Mouse (Mus musculus) forebrain, embryonic 14.5 days (tissue): Measurements from ENCODE around the gene Nek3. TPM values are rescaled to one million over a fixed set of nuclear protein-coding genes. Genes with fewer than 3 reads are reported as not detected.

Experiments used
- ATAC-seq: fragments of 200-750 bp; cut with Nextera tagmentation; 2 replicates; pipeline ENCODE4 v1.8.0; 2017; ENCODE audit warnings: mild to moderate bottlenecking, moderate library complexity
- DNase-seq: peaks from one replicate; pipeline ENCODE4 v3.0.0-alpha.2; 2015; ENCODE audit warnings: low spot score
- H3K27ac ChIP-seq: fragments of 300-500 bp; sonication (generic); 2 replicates; pipeline ENCODE4 v1.5.1; 2014; ENCODE audit warnings: low read depth, mild to moderate bottlenecking, control low read depth, low read length, moderate library complexity
- H3K27me3 ChIP-seq: fragments of 300-500 bp; sonication (generic); replicated peaks from 2 replicates; pipeline ENCODE4 v1.6.1; 2014; ENCODE audit warnings: low read length, control low read depth, mixed read lengths; ENCODE audit not compliant: control insufficient read depth, insufficient read depth
- H3K36me3 ChIP-seq: fragments of 300-500 bp; sonication (generic); 2 replicates; pipeline ENCODE4 v1.6.1; 2014; ENCODE audit warnings: low read length, control low read depth; ENCODE audit not compliant: control insufficient read depth, insufficient read depth
- H3K4me1 ChIP-seq: fragments of 300-500 bp; sonication (generic); 2 replicates; pipeline ENCODE4 v1.6.1; 2014; ENCODE audit warnings: antibody characterized with exemption, low read length, control low read depth; ENCODE audit not compliant: control insufficient read depth, insufficient read depth
- H3K4me2 ChIP-seq: fragments of 300-500 bp; sonication (generic); 2 replicates; pipeline ENCODE4 v1.6.1; 2014; ENCODE audit warnings: mild to moderate bottlenecking, control low read depth, low read length
- H3K4me3 ChIP-seq: fragments of 300-500 bp; sonication (generic); 2 replicates; pipeline ENCODE4 v1.5.1; 2014; ENCODE audit warnings: low read depth, low read length, control low read depth
- H3K9ac ChIP-seq: fragments of 300-500 bp; sonication (generic); 2 replicates; pipeline ENCODE4 v1.6.1; 2014; ENCODE audit warnings: mild to moderate bottlenecking, low read length, control low read depth, moderate library complexity
- H3K9me3 ChIP-seq: fragments of 300-500 bp; sonication (generic); replicated peaks from 2 replicates; pipeline ENCODE4 v1.6.1; 2016; ENCODE audit warnings: low read length, control low read depth, mixed read lengths; ENCODE audit not compliant: control insufficient read depth
- WGBS: fragments of 180-500 bp; shearing (Covaris S2); extraction: QIAGEN DNeasy Blood & Tissue Kit; methylation state at CpG from one replicate; pipeline ENCODE4 v1.1.7; 2014; 5-methylcytosine and 5-hydroxymethylcytosine counted together
- polyA plus RNA-seq: library from polyadenylated mRNA; unstranded; fragments of >200 nt; fragmentation: Nextera tagmentation; extraction: Ambion mirVana; gene quantifications from 2 replicates; pipeline ENCODE4 v1.2.1, GENCODE M21; 2014

Gene Nek3
- polyA plus RNA-seq, 1 experiment from 2014 or later: 7.9 TPM

- peak; percentile 97 for DNase-seq
- WGBS: 2% methylated on average over 63 of the region's 63 CpGs
Measured at GRCm38 (mm10) chr8:22185431-22186397, 19.5 kb upstream of the Nek3 start, which contains the start of gene Ckap2. Ckap2 (minus strand) TSS chr8:22185819.

GRCm38 (mm10) chr8:22184884-22185283, 18.6 kb upstream of the Nek3 start:
- Histone ChIP-seq H3K27ac (no peak overlapping the region), H3K9me3 (no peaks in the 10 kb centered on the region), H3K27me3 (no peaks in the 10 kb centered on the region), H3K4me3 (peak overlapping the region; percentile 73), H3K4me1 (peaks cover 6% of the 10 kb centered on the region; the same call in 1 of the 2 replicates), H3K4me2 (peak overlapping the region; percentile 61), H3K9ac (peak overlapping the region; percentile 68; the same call in 1 of the 2 replicates), H3K36me3 (no peaks in the 10 kb centered on the region)
- ATAC-seq (peak; percentile 62), DNase-seq (peak; percentile 62)
- 1% methylated on average over 3 of the region's 3 CpGs for whole genome bisulfite sequencing

More at GRCm38 (mm10) chr8:22185431-22186397, 19.5 kb upstream of the Nek3 start, which contains the start of gene Ckap2:
- no peaks in the 10 kb centered on the region for H3K27me3 ChIP-seq
- peak within 1 kb of the TSS; percentile 73 for H3K4me3 ChIP-seq
- H3K36me3 ChIP-seq: no peaks in the 10 kb centered on the region
- peak within 1 kb of the TSS; percentile 68 for H3K9ac ChIP-seq
- H3K27ac ChIP-seq: peak within 1 kb of the TSS; percentile 89
- peak within 1 kb of the TSS; percentile 61 for H3K4me2 ChIP-seq
- H3K4me1 ChIP-seq: peaks cover 6% of the 10 kb centered on the region; the same call in 1 of the 2 replicates
- ATAC-seq: peak; percentile 98
- no peaks in the 10 kb centered on the region for H3K9me3 ChIP-seq

- peaks cover 47% of the 10 kb centered on the region for H3K36me3 ChIP-seq
- ATAC-seq (no peak), DNase-seq (no peak)
- no peaks in the 10 kb centered on the region for H3K4me1 ChIP-seq
- no peak overlapping the region for H3K4me2 ChIP-seq
- no peaks in the 10 kb centered on the region for H3K9me3 ChIP-seq
- H3K27ac ChIP-seq: no peak overlapping the region
- WGBS: 98% methylated on average over 7 of the region's 7 CpGs
- no peak overlapping the region for H3K4me3 ChIP-seq
- no peak overlapping the region for H3K9ac ChIP-seq
- H3K27me3 ChIP-seq: no peaks in the 10 kb centered on the region
Measured at GRCm38 (mm10) chr8:22175966-22176365, 9.7 kb upstream of the Nek3 start.

- DNase-seq (no peak), ATAC-seq (no peak)
- WGBS: 88% methylated on average over 5 of the region's 5 CpGs
- H3K4me3 ChIP-seq: no peak overlapping the region
- H3K36me3 ChIP-seq: peaks cover 35% of the 10 kb centered on the region
- no peaks in the 10 kb centered on the region for H3K9me3 ChIP-seq
- no peaks in the 10 kb centered on the region for H3K4me1 ChIP-seq
- no peak overlapping the region for H3K9ac ChIP-seq
- no peak overlapping the region for H3K27ac ChIP-seq
- no peak overlapping the region for H3K4me2 ChIP-seq
- no peaks in the 10 kb centered on the region for H3K27me3 ChIP-seq
Measured at GRCm38 (mm10) chr8:22169167-22169566, 2.9 kb upstream of the Nek3 start.

- no peaks in the 10 kb centered on the region for H3K9me3 ChIP-seq
- H3K4me1 ChIP-seq: no peaks in the 10 kb centered on the region
- 54% methylated on average over 10 of the region's 10 CpGs for WGBS
- H3K27ac ChIP-seq: peak overlapping the region; percentile 72; the same call in 1 of the 2 replicates
- peak overlapping the region; percentile 62 for H3K9ac ChIP-seq
- ATAC-seq: peak; percentile 56
- H3K36me3 ChIP-seq: peaks cover 22% of the 10 kb centered on the region
- H3K27me3 ChIP-seq: no peaks in the 10 kb centered on the region
- no peak for DNase-seq
- peak overlapping the region; percentile 44 for H3K4me3 ChIP-seq
- peak overlapping the region; percentile 47 for H3K4me2 ChIP-seq
Measured at GRCm38 (mm10) chr8:22165251-22166079, 770 bp downstream of the Nek3 start.

- 96% methylated on average over 10 of the region's 10 CpGs for WGBS
- no peak overlapping the region for H3K4me2 ChIP-seq
- H3K27me3 ChIP-seq: no peaks in the 10 kb centered on the region
- H3K27ac ChIP-seq: no peak overlapping the region
- DNase-seq (no peak), ATAC-seq (no peak)
- H3K4me3 ChIP-seq: no peak overlapping the region
- peaks cover 25% of the 10 kb centered on the region for H3K36me3 ChIP-seq
- H3K9ac ChIP-seq: no peak overlapping the region
- H3K9me3 ChIP-seq: no peaks in the 10 kb centered on the region
- no peaks in the 10 kb centered on the region for H3K4me1 ChIP-seq
Measured at GRCm38 (mm10) chr8:22164431-22164830, 1.8 kb downstream of the Nek3 start.

- Histone ChIP-seq H3K27me3 (no peaks in the 10 kb centered on the region), H3K4me1 (no peaks in the 10 kb centered on the region), H3K4me3 (no peak overlapping the region), H3K36me3 (peaks cover 13% of the 10 kb centered on the region; the same call in 1 of the 2 replicates), H3K9me3 (no peaks in the 10 kb centered on the region), H3K4me2 (no peak overlapping the region), H3K27ac (no peak overlapping the region), H3K9ac (no peak overlapping the region)
- WGBS: 90% methylated on average over 8 of the region's 8 CpGs
- ATAC-seq (no peak), DNase-seq (no peak)
Measured at GRCm38 (mm10) chr8:22162206-22162605, 4.0 kb downstream of the Nek3 start.

GRCm38 (mm10) chr8:22150345-22150663, 15.9 kb downstream of the Nek3 start:
- Histone ChIP-seq H3K27ac (no peak overlapping the region), H3K27me3 (no peaks in the 10 kb centered on the region), H3K4me3 (no peak overlapping the region), H3K9me3 (no peaks in the 10 kb centered on the region), H3K4me1 (no peaks in the 10 kb centered on the region), H3K36me3 (0 out of 2 replicates have a peak, but pooled peaks cover 5% of the 10 kb centered on the region), H3K9ac (no peak overlapping the region), H3K4me2 (no peak overlapping the region)
- DNase-seq: peak; percentile 11
- 54% methylated on average over 3 of the region's 3 CpGs for WGBS
- ATAC-seq: no peak
